16 mouse cellular contexts compared by ENCODE assay signal in genomic region chr2:135204141-135205120, GRCm38 (mm10).
A peak's percentile ranks its signal among the peaks of the same experiment; 100 is the strongest.
DNase-seq lines count a peak whose midpoint lies in the region; ATAC-seq and TF ChIP-seq lines count a peak whose summit lies in the region.
"Had no signal": no experiment of that assay in that cellular context is flagged by ENCODE, and none has a peak within 500 bp of the region (broad histone marks: within the 10 kb centered on the region; RNA-seq: fewer than 3 reads in every experiment).

No protein-coding gene starts in this region.

- no peaks in the 10 kb centered on the region for H3K36me3 ChIP-seq in hindbrain, embryonic 16.5 days (ENCODE audit: control insufficient read depth, insufficient read depth, low read length)
- no peaks in the 10 kb centered on the region for H3K36me3 ChIP-seq in hindbrain, embryonic 12.5 days
- H3K36me3 ChIP-seq in neural tube, embryonic 13.5 days: no peaks in the 10 kb centered on the region
- H3K36me3 ChIP-seq: embryonic facial prominence, embryonic 15.5 days; forebrain, embryonic 12.5 days; midbrain, embryonic 13.5 days had no signal

- no peak for TF ChIP-seq CTCF in gastrocnemius, adult 2 months (IDR thresholded peaks at IDR 0.05)

- peak overlapping the region; percentile 32; the same call in 1 of the 2 replicates for H3K27ac ChIP-seq in gastrocnemius, adult 2 months
- 0 out of 2 replicates have a peak overlapping the region, but pooled peaks have one; percentile 5 for H3K27ac ChIP-seq in hindbrain, embryonic 16.5 days (ENCODE audit: low read depth, low read length)
- no peak overlapping the region for H3K27ac ChIP-seq in hindbrain, embryonic 12.5 days
- H3K27ac ChIP-seq in neural tube, embryonic 13.5 days (replicated peaks): peak overlapping the region; percentile 57; the same call in 1 of the 2 replicates
- H3K27ac ChIP-seq: embryonic facial prominence, embryonic 15.5 days; forebrain, embryonic 12.5 days; liver, embryonic 14.5 days; macrophage; midbrain, embryonic 13.5 days had no signal

- H3K27me3 ChIP-seq in hindbrain, embryonic 16.5 days (replicated peaks; ENCODE audit: control insufficient read depth, insufficient read depth, low read length): no peaks in the 10 kb centered on the region
- no peaks in the 10 kb centered on the region for H3K27me3 ChIP-seq in hindbrain, embryonic 12.5 days
- H3K27me3 ChIP-seq in neural tube, embryonic 13.5 days: no peaks in the 10 kb centered on the region
- H3K27me3 ChIP-seq: embryonic facial prominence, embryonic 15.5 days; forebrain, embryonic 12.5 days; midbrain, embryonic 13.5 days had no signal

- peak; percentile 34 for DNase-seq in gastrocnemius, adult 2 months
- no peak for DNase-seq in gastrocnemius, postnatal 4 days (ENCODE audit: low spot score in 2 of 2)
- no peak for DNase-seq in neural tube, embryonic 10.5 days (ENCODE audit: extremely low spot score, low spot score)
- DNase-seq in adrenal gland, postnatal 36 days: no peak
- DNase-seq: cerebellum, adult 18-20 months; thymus, adult 2 months had no signal

- peak; percentile 32; the same call in 1 of the 2 replicates for ATAC-seq in hindbrain, embryonic 16.5 days
- ATAC-seq in hindbrain, embryonic 12.5 days (ENCODE audit: low FRiP score): no peak
- no peak for ATAC-seq in neural tube, embryonic 13.5 days (ENCODE audit: low read depth)
- ATAC-seq in inflammation-experienced regulatory T-cells, adult 6 months: no peak
- ATAC-seq: intestine, postnatal 0 days; midbrain, embryonic 13.5 days had no signal

- H3K4me3 ChIP-seq in gastrocnemius, adult 2 months: no peak overlapping the region
- H3K4me3 ChIP-seq in hindbrain, embryonic 16.5 days (ENCODE audit: low read length): no peak overlapping the region
- H3K4me3 ChIP-seq in hindbrain, embryonic 12.5 days: no peak overlapping the region
- no peak overlapping the region for H3K4me3 ChIP-seq in neural tube, embryonic 13.5 days
- H3K4me3 ChIP-seq: embryonic facial prominence, embryonic 15.5 days; forebrain, embryonic 12.5 days; midbrain, embryonic 13.5 days had no signal

- 70% methylated on average over 11 of the region's 11 CpGs for WGBS in hindbrain, embryonic 16.5 days
- WGBS in hindbrain, embryonic 12.5 days: 78% methylated on average over 11 of the region's 11 CpGs
- 74% methylated on average over 11 of the region's 11 CpGs for WGBS in neural tube, embryonic 13.5 days

- no peaks in the 10 kb centered on the region for H3K9me3 ChIP-seq in hindbrain, embryonic 16.5 days (ENCODE audit: control insufficient read depth, low read length)
- H3K9me3 ChIP-seq in hindbrain, embryonic 12.5 days (replicated peaks): no peaks in the 10 kb centered on the region
- no peaks in the 10 kb centered on the region for H3K9me3 ChIP-seq in neural tube, embryonic 13.5 days
- H3K9me3 ChIP-seq: embryonic facial prominence, embryonic 15.5 days; forebrain, embryonic 12.5 days; midbrain, embryonic 13.5 days had no signal

- H3K9ac ChIP-seq in hindbrain, embryonic 16.5 days (ENCODE audit: low read depth, low read length): no peak overlapping the region
- no peak overlapping the region for H3K9ac ChIP-seq in hindbrain, embryonic 12.5 days
- no peak overlapping the region for H3K9ac ChIP-seq in neural tube, embryonic 13.5 days
- H3K9ac ChIP-seq: embryonic facial prominence, embryonic 15.5 days; forebrain, embryonic 12.5 days; liver, embryonic 14.5 days; midbrain, embryonic 13.5 days had no signal

- intact Hi-C loops in gastrocnemius, adult 2 months (cut with DNase I): no loop called here

- no peaks in the 10 kb centered on the region for H3K4me1 ChIP-seq in hindbrain, embryonic 16.5 days (ENCODE audit: control insufficient read depth, insufficient read depth, low read depth, low read length)
- no peaks in the 10 kb centered on the region for H3K4me1 ChIP-seq in hindbrain, embryonic 12.5 days
- H3K4me1 ChIP-seq in neural tube, embryonic 13.5 days (replicated peaks): peaks cover 6% of the 10 kb centered on the region; the same call in 1 of the 2 replicates
- H3K4me1 ChIP-seq: embryonic facial prominence, embryonic 15.5 days; forebrain, embryonic 12.5 days; midbrain, embryonic 13.5 days had no signal

- H3K4me2 ChIP-seq in hindbrain, embryonic 16.5 days (ENCODE audit: low read length): no peak overlapping the region
- H3K4me2 ChIP-seq in hindbrain, embryonic 12.5 days (replicated peaks): no peak overlapping the region
- H3K4me2 ChIP-seq in neural tube, embryonic 13.5 days: no peak overlapping the region
- H3K4me2 ChIP-seq: embryonic facial prominence, embryonic 15.5 days; forebrain, embryonic 12.5 days; midbrain, embryonic 13.5 days had no signal
